Mouse (Mus musculus): ENCODE data around the gene Ank3. TPM values are rescaled to one million over a fixed set of nuclear protein-coding genes. Genes with fewer than 3 reads are reported as not detected.

The Ank3 gene
- polyA plus RNA-seq, 1 experiment from 2014 or later, result 69.3 TPM

GRCm38 (mm10) chr10:70060689-70061081, 662.1 kb downstream of the Ank3 start:
- no peaks in the 10 kb centered on the region for H3K27me3 ChIP-seq (replicated peaks; ENCODE audit: control insufficient read depth, insufficient read depth, low read length)
- ATAC-seq, result no peak
- no peaks in the 10 kb centered on the region for H3K9me3 ChIP-seq (ENCODE audit: control insufficient read depth, low read length)
- H3K4me3 ChIP-seq (ENCODE audit: low read length), result no peak overlapping the region
- no peak overlapping the region for H3K9ac ChIP-seq (ENCODE audit: low read depth, low read length)
- no peaks in the 10 kb centered on the region for H3K36me3 ChIP-seq (ENCODE audit: control insufficient read depth, insufficient read depth, low read length)
- H3K4me1 ChIP-seq (ENCODE audit: control insufficient read depth, insufficient read depth, low read depth, low read length), result peaks cover 2% of the 10 kb centered on the region
- no peak overlapping the region for H3K27ac ChIP-seq (ENCODE audit: low read depth, low read length)
- no peak overlapping the region; the same call in 1 of the 2 replicates for H3K4me2 ChIP-seq (ENCODE audit: low read length)
- WGBS, result 42% methylated on average over 10 of the region's 10 CpGs

GRCm38 (mm10) chr10:70063881-70064555, 665.4 kb downstream of the Ank3 start:
- Histone ChIP-seq H3K9ac (ENCODE audit: low read depth, low read length) (no peak overlapping the region), H3K4me1 (ENCODE audit: control insufficient read depth, insufficient read depth, low read depth, low read length) (peaks cover 10% of the 10 kb centered on the region), H3K27me3 (replicated peaks; ENCODE audit: control insufficient read depth, insufficient read depth, low read length) (no peaks in the 10 kb centered on the region), H3K27ac (ENCODE audit: low read depth, low read length) (no peak overlapping the region), H3K9me3 (ENCODE audit: control insufficient read depth, low read length) (no peaks in the 10 kb centered on the region), H3K4me2 (ENCODE audit: low read length) (no peak overlapping the region), H3K36me3 (ENCODE audit: control insufficient read depth, insufficient read depth, low read length) (no peaks in the 10 kb centered on the region), H3K4me3 (ENCODE audit: low read length) (no peak overlapping the region)
- ATAC-seq, result no peak
- 85% methylated on average over 6 of the region's 6 CpGs for WGBS

DNA sequence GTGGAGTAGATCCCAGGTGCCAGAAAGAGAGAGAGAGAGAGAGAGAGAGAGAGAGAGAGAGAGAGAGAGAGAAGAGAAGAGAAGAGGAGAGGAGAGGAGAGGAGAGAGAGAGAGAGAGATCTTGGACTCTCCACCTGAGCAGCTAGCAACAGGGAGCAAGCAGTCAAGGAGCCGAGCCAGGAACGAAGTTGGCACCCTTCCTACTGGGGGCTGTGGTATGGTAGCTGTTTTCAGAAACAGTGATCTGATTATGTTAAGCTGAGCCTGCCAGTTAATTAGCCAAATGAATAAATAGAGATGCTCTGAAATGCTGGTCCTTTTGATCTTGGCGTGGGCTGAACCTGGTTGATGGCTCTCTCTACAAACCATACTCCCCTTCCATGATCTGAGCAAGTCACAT, 666.6 kb downstream of the Ank3 start:
- Histone ChIP-seq H3K4me1 (ENCODE audit: control insufficient read depth, insufficient read depth, low read depth, low read length) (peaks cover 10% of the 10 kb centered on the region), H3K27ac (ENCODE audit: low read depth, low read length) (no peak overlapping the region), H3K4me2 (ENCODE audit: low read length) (no peak overlapping the region), H3K9me3 (ENCODE audit: control insufficient read depth, low read length) (no peaks in the 10 kb centered on the region), H3K27me3 (replicated peaks; ENCODE audit: control insufficient read depth, insufficient read depth, low read length) (no peaks in the 10 kb centered on the region), H3K36me3 (ENCODE audit: control insufficient read depth, insufficient read depth, low read length) (no peaks in the 10 kb centered on the region), H3K4me3 (ENCODE audit: low read length) (no peak overlapping the region), H3K9ac (ENCODE audit: low read depth, low read length) (no peak overlapping the region)
- 62% methylated on average over 3 of the region's 3 CpGs for WGBS
- no peak; the same call in 1 of the 2 replicates for ATAC-seq

GRCm38 (mm10) chr10:70066497-70067168, 668.1 kb downstream of the Ank3 start:
- Histone ChIP-seq H3K4me3 (ENCODE audit: low read length) (no peak overlapping the region), H3K4me2 (ENCODE audit: low read length) (no peak overlapping the region), H3K9me3 (ENCODE audit: control insufficient read depth, low read length) (peaks cover 3% of the 10 kb centered on the region; the same call in 1 of the 2 replicates), H3K27ac (ENCODE audit: low read depth, low read length) (no peak overlapping the region), H3K9ac (ENCODE audit: low read depth, low read length) (no peak overlapping the region), H3K27me3 (replicated peaks; ENCODE audit: control insufficient read depth, insufficient read depth, low read length) (no peaks in the 10 kb centered on the region), H3K36me3 (ENCODE audit: control insufficient read depth, insufficient read depth, low read length) (no peaks in the 10 kb centered on the region), H3K4me1 (ENCODE audit: control insufficient read depth, insufficient read depth, low read depth, low read length) (peaks cover 7% of the 10 kb centered on the region)
- ATAC-seq, result peak; percentile 30; the same call in 1 of the 2 replicates
- WGBS, result 33% methylated on average over 8 of the region's 8 CpGs

DNA sequence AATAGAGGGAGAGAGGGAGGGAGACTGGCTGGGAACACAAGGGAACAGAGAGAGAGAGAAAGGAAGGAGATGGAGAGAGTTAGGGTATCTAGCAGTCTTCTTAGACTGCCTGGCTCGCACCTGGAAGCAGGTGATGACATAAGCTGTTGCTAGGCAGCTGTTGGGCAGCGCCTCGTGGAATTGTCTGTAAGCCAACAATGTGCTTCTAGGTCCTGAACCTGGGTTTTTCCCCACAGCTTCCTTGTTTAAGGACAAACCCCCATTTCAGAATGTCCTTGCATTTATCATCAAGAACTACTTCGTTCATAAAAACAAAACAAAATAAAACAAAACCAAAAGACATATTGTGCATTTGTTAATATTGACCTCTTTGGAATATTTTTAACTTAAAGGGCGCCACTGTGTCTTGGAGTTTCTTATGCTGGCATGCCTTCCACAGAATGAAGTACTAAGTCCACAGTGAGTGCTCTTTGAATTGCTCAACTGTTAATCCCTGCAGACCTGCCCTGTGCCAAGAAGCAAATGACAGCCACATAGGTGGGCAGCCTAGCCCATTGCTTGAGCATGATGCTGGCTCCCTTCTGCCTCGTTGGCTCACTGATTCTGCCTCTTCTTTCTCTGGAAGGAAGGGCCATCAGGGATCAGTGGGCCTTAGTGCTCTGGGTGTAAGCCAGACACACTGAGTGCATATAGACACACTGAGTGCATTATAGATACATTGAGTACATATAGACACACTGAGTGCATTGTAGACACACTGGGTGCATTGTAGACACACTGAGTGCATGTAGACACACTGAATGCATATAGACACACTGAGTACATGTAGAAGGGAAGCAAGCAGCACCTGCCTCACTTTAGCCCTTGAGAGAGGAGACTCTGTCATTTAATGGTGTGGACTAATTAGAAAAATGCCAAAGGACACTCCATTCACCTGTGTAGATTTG, 668.9 kb downstream of the Ank3 start:
- H3K27ac ChIP-seq (ENCODE audit: low read depth, low read length), result no peak overlapping the region
- H3K9ac ChIP-seq (ENCODE audit: low read depth, low read length), result no peak overlapping the region
- peak; percentile 48 for ATAC-seq

GRCm38 (mm10) chr10:70069321-70069720, 670.7 kb downstream of the Ank3 start:
- Histone ChIP-seq H3K4me3 (ENCODE audit: low read length) (no peak overlapping the region), H3K9ac (ENCODE audit: low read depth, low read length) (no peak overlapping the region), H3K27me3 (replicated peaks; ENCODE audit: control insufficient read depth, insufficient read depth, low read length) (no peaks in the 10 kb centered on the region), H3K36me3 (ENCODE audit: control insufficient read depth, insufficient read depth, low read length) (no peaks in the 10 kb centered on the region), H3K27ac (ENCODE audit: low read depth, low read length) (no peak overlapping the region), H3K4me2 (ENCODE audit: low read length) (no peak overlapping the region), H3K4me1 (ENCODE audit: control insufficient read depth, insufficient read depth, low read depth, low read length) (peaks cover 7% of the 10 kb centered on the region), H3K9me3 (ENCODE audit: control insufficient read depth, low read length) (peaks cover 3% of the 10 kb centered on the region; the same call in 1 of the 2 replicates)
- ATAC-seq, result no peak
- 59% methylated on average over 6 of the region's 6 CpGs for whole genome bisulfite sequencing

More for the DNA sequence above, 668.9 kb downstream of the Ank3 start:
- 66% methylated on average over 6 of the region's 6 CpGs for whole genome bisulfite sequencing
- H3K9me3 ChIP-seq (ENCODE audit: control insufficient read depth, low read length), result peaks cover 3% of the 10 kb centered on the region; the same call in 1 of the 2 replicates
- H3K4me1 ChIP-seq (ENCODE audit: control insufficient read depth, insufficient read depth, low read depth, low read length), result peaks cover 7% of the 10 kb centered on the region
- H3K4me3 ChIP-seq (ENCODE audit: low read length), result no peak overlapping the region
- H3K27me3 ChIP-seq (replicated peaks; ENCODE audit: control insufficient read depth, insufficient read depth, low read length), result no peaks in the 10 kb centered on the region
- no peak overlapping the region for H3K4me2 ChIP-seq (ENCODE audit: low read length)
- no peaks in the 10 kb centered on the region for H3K36me3 ChIP-seq (ENCODE audit: control insufficient read depth, insufficient read depth, low read length)

GRCm38 (mm10) chr10:70071334-70071733, 672.8 kb downstream of the Ank3 start:
- no peak overlapping the region for H3K4me2 ChIP-seq (ENCODE audit: low read length)
- no peak for ATAC-seq
- no peak overlapping the region for H3K4me3 ChIP-seq (ENCODE audit: low read length)
- peaks cover 3% of the 10 kb centered on the region; the same call in 1 of the 2 replicates for H3K9me3 ChIP-seq (ENCODE audit: control insufficient read depth, low read length)
- H3K27me3 ChIP-seq (replicated peaks; ENCODE audit: control insufficient read depth, insufficient read depth, low read length), result no peaks in the 10 kb centered on the region
- no peaks in the 10 kb centered on the region for H3K36me3 ChIP-seq (ENCODE audit: control insufficient read depth, insufficient read depth, low read length)
- H3K27ac ChIP-seq (ENCODE audit: low read depth, low read length), result no peak overlapping the region
- H3K4me1 ChIP-seq (ENCODE audit: control insufficient read depth, insufficient read depth, low read depth, low read length), result peaks cover 7% of the 10 kb centered on the region
- no peak overlapping the region for H3K9ac ChIP-seq (ENCODE audit: low read depth, low read length)
- 83% methylated on average over 4 of the region's 4 CpGs for WGBS

Measured in hindbrain, embryonic 16.5 days (tissue).